Mouse (Mus musculus): ENCODE data around the gene Ddi1. TPM values are rescaled to one million over a fixed set of nuclear protein-coding genes. Genes with fewer than 3 reads are reported as not detected.

The Ddi1 gene
- total and polyA plus RNA-seq, 3 experiments = not detected

GRCm38 (mm10) chr9:6257072-6257471 lies 12.6 kb downstream of the Ddi1 start:
- Histone ChIP-seq H3K79me2 (ENCODE audit: control insufficient read depth, insufficient read depth, low read length, poor library complexity) (no peaks in the 10 kb centered on the region), H3K4me3 (ENCODE audit: control insufficient read depth in 1 of 2, insufficient read depth in 1 of 2, low read depth in 2 of 2, low read length in 2 of 2) (no peak overlapping the region), H3K9me3 (replicated peaks; ENCODE audit: insufficient read depth, low read length) (no peaks in the 10 kb centered on the region; the same call in 1 of the 2 replicates), H3K9ac (ENCODE audit: control insufficient read depth, low read depth, low read length, poor library complexity, severe bottlenecking) (no peak overlapping the region), H3K27ac (ENCODE audit: control insufficient read depth, low read depth, low read length) (no peak overlapping the region), H3K36me3 (ENCODE audit: control insufficient read depth in 1 of 2, insufficient read depth in 2 of 2, low read length in 2 of 2) (no peaks in the 10 kb centered on the region), H3K4me1 (ENCODE audit: control insufficient read depth in 1 of 2, insufficient read depth in 2 of 2, low read length in 2 of 2) (no peaks in the 10 kb centered on the region), H3K27me3 (ENCODE audit: control insufficient read depth in 1 of 2, insufficient read depth in 2 of 2, low read length in 2 of 2) (no peaks in the 10 kb centered on the region)
- DNase-seq (ENCODE audit: low read depth, low spot score) = no peak
- TF ChIP-seq TAL1 (IDR thresholded peaks at IDR 0.05; ENCODE audit: low read length) (no peak), E2F4 (IDR thresholded peaks at IDR 0.05; ENCODE audit: borderline replicate concordance, low read depth, low read length) (no peak), ZC3H11A (IDR thresholded peaks at IDR 0.05; ENCODE audit: low read depth, low read length) (no peak), CHD2 (IDR thresholded peaks at IDR 0.05; ENCODE audit: low read length) (no peak), MEF2A (IDR thresholded peaks at IDR 0.05; ENCODE audit: extremely low read depth, insufficient replicate concordance, low read depth, low read length, poor library complexity, severe bottlenecking) (no peak), RAD21 (IDR thresholded peaks at IDR 0.05; ENCODE audit: low read depth, low read length) (no peak), RCOR1 (IDR thresholded peaks at IDR 0.05; ENCODE audit: low read depth, low read length) (no peak), MYC (IDR thresholded peaks at IDR 0.05; ENCODE audit: low read depth, low read length) (no peak), NELFE (IDR thresholded peaks at IDR 0.05; ENCODE audit: low read depth, low read length) (no peak), TCF12 (IDR thresholded peaks at IDR 0.05; ENCODE audit: low read depth, low read length) (no peak)

- H3K36me3 ChIP-seq (ENCODE audit: control insufficient read depth in 1 of 2, insufficient read depth in 2 of 2, low read length in 2 of 2) = no peaks in the 10 kb centered on the region
- no peak overlapping the region for H3K27ac ChIP-seq (ENCODE audit: control insufficient read depth, low read depth, low read length)
- no peaks in the 10 kb centered on the region for H3K79me2 ChIP-seq (ENCODE audit: control insufficient read depth, insufficient read depth, low read length, poor library complexity)
- H3K4me3 ChIP-seq (ENCODE audit: control insufficient read depth in 1 of 2, insufficient read depth in 1 of 2, low read depth in 2 of 2, low read length in 2 of 2) = no peak overlapping the region
- H3K4me1 ChIP-seq (ENCODE audit: control insufficient read depth in 1 of 2, insufficient read depth in 2 of 2, low read length in 2 of 2) = no peaks in the 10 kb centered on the region
- H3K27me3 ChIP-seq (ENCODE audit: control insufficient read depth in 1 of 2, insufficient read depth in 2 of 2, low read length in 2 of 2) = no peaks in the 10 kb centered on the region
- no peaks in the 10 kb centered on the region for H3K9me3 ChIP-seq (replicated peaks; ENCODE audit: insufficient read depth, low read length)
- DNase-seq (ENCODE audit: low read depth, low spot score) = no peak
- no peak overlapping the region for H3K9ac ChIP-seq (ENCODE audit: control insufficient read depth, low read depth, low read length, poor library complexity, severe bottlenecking)
- TF ChIP-seq TBP (IDR thresholded peaks at IDR 0.05; ENCODE audit: low read depth, low read length) (no peak), USF2 (IDR thresholded peaks at IDR 0.05; ENCODE audit: borderline replicate concordance in 1 of 2, insufficient read depth in 1 of 2, low read depth in 1 of 2, low read length in 2 of 2) (no peak), KAT2A (conservative IDR thresholded peaks at IDR 0.05; ENCODE audit: low read depth, low read length) (no peak), CTCF (IDR thresholded peaks at IDR 0.05 in 2 of 3, conservative IDR thresholded peaks at IDR 0.05 in 1 of 3; ENCODE audit: control insufficient read depth in 1 of 3, insufficient read depth in 1 of 3, low read depth in 2 of 3, low read length in 3 of 3, poor library complexity in 1 of 3, severe bottlenecking in 1 of 3) (no peak), ELF1 (IDR thresholded peaks at IDR 0.05; ENCODE audit: low read depth, low read length) (no peak), ZC3H11A (IDR thresholded peaks at IDR 0.05; ENCODE audit: low read depth, low read length) (no peak), EP300 (IDR thresholded peaks at IDR 0.05; ENCODE audit: low read depth in 1 of 2, low read length in 2 of 2) (no peak), MEF2A (IDR thresholded peaks at IDR 0.05; ENCODE audit: extremely low read depth, insufficient replicate concordance, low read depth, low read length, poor library complexity, severe bottlenecking) (no peak), POLR2AphosphoS2 (IDR thresholded peaks at IDR 0.05; ENCODE audit: low read length) (no peak), GABPA (IDR thresholded peaks at IDR 0.05; ENCODE audit: low read depth, low read length) (no peak)
Observed at GRCm38 (mm10) chr9:6251990-6252389, 17.7 kb downstream of the Ddi1 start.

All from MEL (cell line).